Mouse (Mus musculus): ENCODE measurements around the gene Pigf.

DNA sequence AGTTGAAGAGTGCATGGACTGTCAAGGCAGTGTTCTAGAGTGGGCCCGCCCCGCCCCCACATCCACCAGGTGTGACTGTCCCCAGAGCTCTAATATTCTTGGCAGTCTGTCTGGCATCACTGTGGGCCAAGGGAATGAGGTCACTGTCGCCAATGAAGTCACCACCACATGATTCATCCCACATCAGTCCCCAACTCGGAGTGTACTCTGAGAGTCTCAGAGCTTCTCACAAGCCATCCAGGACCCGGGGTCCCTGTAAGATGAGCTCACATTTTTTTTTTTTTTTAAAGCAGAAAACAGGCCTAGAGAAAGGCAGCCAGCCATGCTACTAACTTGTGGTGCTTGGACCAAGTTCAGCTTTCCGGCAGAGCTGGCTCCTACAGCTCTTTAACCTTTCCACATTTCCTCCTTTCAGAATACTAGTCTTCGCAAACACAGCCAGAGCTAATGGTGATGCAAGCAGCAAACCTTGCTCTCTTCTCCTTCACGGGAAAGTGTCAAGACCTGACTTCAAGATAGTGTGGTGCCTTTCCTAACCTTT lies 63.8 kb downstream of the Pigf start:
- no peak for TF ChIP-seq EP300 (IDR thresholded peaks at IDR 0.05; ENCODE audit: low read depth)
- no peak for TF ChIP-seq CTCF (IDR thresholded peaks at IDR 0.05; ENCODE audit: low read depth)
